Comparison of ENCODE assay signal across 15 mouse cellular contexts in the genomic region with DNA sequence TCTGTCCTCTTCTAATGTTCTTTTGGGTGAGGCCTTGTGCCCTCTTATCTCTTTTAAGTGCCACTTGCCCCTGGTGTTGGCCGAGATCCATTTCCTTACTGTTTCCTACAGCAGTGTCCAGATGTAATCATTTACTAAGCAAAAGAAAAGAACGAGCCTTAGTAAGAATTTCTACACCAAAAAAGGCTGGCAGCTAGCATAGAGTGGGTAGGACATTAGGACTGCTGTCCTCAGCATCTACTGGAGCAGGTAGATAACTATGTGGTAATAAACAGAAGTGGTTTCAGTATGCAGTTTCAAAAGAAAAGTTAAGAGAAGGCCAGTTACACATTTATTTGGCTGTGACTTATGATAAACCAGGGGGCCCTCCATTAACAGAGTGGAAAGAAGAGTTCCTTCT. TPM values are rescaled to one million over a fixed set of nuclear protein-coding genes. Genes with fewer than 3 reads are reported as not detected.
DNase-seq lines count a peak whose midpoint lies in the region; ATAC-seq lines count a peak whose summit lies in the region.
"Had no signal": no experiment of that assay in that cellular context is flagged by ENCODE, and none has a peak within 500 bp of the region (broad histone marks: within the 10 kb centered on the region; RNA-seq: fewer than 3 reads in every experiment).

No protein-coding gene starts in this region.

- peaks cover 17% of the 10 kb centered on the region for H3K4me1 ChIP-seq in heart, embryonic 13.5 days

- peak overlapping the region; percentile 45 for H3K9ac ChIP-seq in heart, embryonic 13.5 days
- H3K9ac ChIP-seq: limb, embryonic 15.5 days had no signal

- DNase-seq in heart, postnatal 25 days (ENCODE audit: low spot score): no peak
- peak; percentile 16 for DNase-seq in lung, postnatal 14 days
- no peak for DNase-seq in lung, postnatal 10 days
- peak; percentile 56 for DNase-seq in kidney, postnatal 14 days
- peak; percentile 43 for DNase-seq in lung, postnatal 36 days
- no peak for DNase-seq in testis, postnatal 10 days (ENCODE audit: low spot score)
- no peak for DNase-seq in heart, postnatal 10 days
- DNase-seq: adrenal gland, adult 2 months; heart, adult 18-20 months; heart, postnatal 36 days had no signal

- intact Hi-C loops in heart, postnatal 25 days (cut with DNase I): loop anchor here (1.0 kb wide), 1 partner anchor 20 kb away; no protein-coding TSS in a partner anchor
- intact Hi-C loops in heart, postnatal 10 days (cut with DNase I): no loop called here

- peaks cover 49% of the 10 kb centered on the region for H3K36me3 ChIP-seq in heart, embryonic 13.5 days

- WGBS in heart, embryonic 13.5 days: 59% methylated on average over 2 of the region's 2 CpGs

- no peak overlapping the region for H3K4me3 ChIP-seq in heart, embryonic 13.5 days
- H3K4me3 ChIP-seq: limb, embryonic 15.5 days had no signal

- H3K4me2 ChIP-seq in heart, embryonic 13.5 days: peak overlapping the region; percentile 84; the same call in 1 of the 2 replicates
- H3K4me2 ChIP-seq: limb, embryonic 15.5 days had no signal

- no peaks in the 10 kb centered on the region for H3K9me3 ChIP-seq in heart, embryonic 13.5 days
- H3K9me3 ChIP-seq: limb, embryonic 15.5 days had no signal

- peaks cover 12% of the 10 kb centered on the region; the same call in 1 of the 2 replicates for H3K27me3 ChIP-seq in heart, embryonic 13.5 days (replicated peaks)
- H3K27me3 ChIP-seq: limb, embryonic 15.5 days had no signal

- no peak for ATAC-seq in heart, embryonic 13.5 days (ENCODE audit: extremely low read depth, insufficient number of reproducible peaks, low FRiP score, low TSS enrichment)
- ATAC-seq: forebrain, embryonic 14.5 days had no signal

- no peak overlapping the region for H3K27ac ChIP-seq in heart, embryonic 13.5 days (replicated peaks)
- H3K27ac ChIP-seq: left cerebral cortex, adult 2 months; limb, embryonic 15.5 days had no signal

RNA-seq across cellular contexts. Expression of a gene that starts 2.2 kb away (rescaled TPM):
- 49.9 and 55.7 TPM in 2 replicates for polyA plus RNA-seq in heart, embryonic 13.5 days (2015; fragmentation: Nextera tagmentation; extraction: Ambion mirVana)
- 10 to 100 TPM; 34.3 to 35.0 TPM for total RNA-seq in heart, postnatal 25 days (2021)
- 10 to 100 TPM; 38.0 to 41.8 TPM for total RNA-seq in heart, postnatal 10 days (2021)

RNA-seq across cellular contexts. Expression of a gene that starts 20.2 kb away (rescaled TPM):
- 31.7 and 35.4 TPM in 2 replicates for polyA plus RNA-seq in heart, embryonic 13.5 days (2015; fragmentation: Nextera tagmentation; extraction: Ambion mirVana)
- 10 to 100 TPM; 13.1 to 14.7 TPM for total RNA-seq in heart, postnatal 25 days (2021)
- 10 to 100 TPM; 17.8 to 20.0 TPM for total RNA-seq in heart, postnatal 10 days (2021)

RNA-seq across cellular contexts. Expression of a gene that starts 21.3 kb away (rescaled TPM):
- polyA plus RNA-seq in heart, embryonic 13.5 days (2015; fragmentation: Nextera tagmentation; extraction: Ambion mirVana): 0.88 and 1.0 TPM in 2 replicates
- total RNA-seq in heart, postnatal 25 days (2021): under 1 TPM in 1 of 2 experiments, not detected in 1; 0.28 TPM
- under 1 TPM; 0.34 to 0.45 TPM for total RNA-seq in heart, postnatal 10 days (2021)

RNA-seq across cellular contexts. Expression of a gene that starts 50.4 kb away (rescaled TPM):
- 0.19 TPM in 2 replicates for polyA plus RNA-seq in heart, embryonic 13.5 days (2015; fragmentation: Nextera tagmentation; extraction: Ambion mirVana)
- total RNA-seq in heart, postnatal 25 days (2021): under 1 TPM in 1 of 2 experiments, not detected in 1; 0.17 TPM
- total RNA-seq in heart, postnatal 10 days (2021): under 1 TPM in 1 of 2 experiments, not detected in 1; 0.30 TPM
- total RNA-seq: adrenal gland, adult 2 months; heart, adult 18-20 months had no signal
- polyA plus RNA-seq: adrenal gland, adult 2 months; embryonic facial prominence, embryonic 11.5 days; limb, embryonic 15.5 days had no signal

RNA-seq across cellular contexts. Expression of a gene that starts 51.0 kb away (rescaled TPM):
- polyA plus RNA-seq in heart, embryonic 13.5 days (2015; fragmentation: Nextera tagmentation; extraction: Ambion mirVana): 0.65 and 0.79 TPM in 2 replicates
- total RNA-seq in heart, postnatal 25 days (2021): under 1 TPM; 0.50 to 0.83 TPM
- under 1 TPM; 0.45 to 0.69 TPM for total RNA-seq in heart, postnatal 10 days (2021)

Comparison
In these comparisons a context has a peak if more than half of its experiments do, and no peak if none do; other contexts are left out.
1. DNase-seq: peak in lung, postnatal 14 days (single experiment), kidney, postnatal 14 days (single experiment) and lung, postnatal 36 days (single experiment); none in heart, postnatal 25 days (single experiment), lung, postnatal 10 days (single experiment), testis, postnatal 10 days (single experiment) and heart, postnatal 10 days (0 of 2).